Mouse (Mus musculus): ENCODE measurements around the gene Krtap24-1.

GRCm38 (mm10) chr16:88563045-88563913, 48.8 kb downstream of the Krtap24-1 start, which contains the start of gene Cldn8:
- TF ChIP-seq CTCF (IDR thresholded peaks at IDR 0.05; ENCODE audit: insufficient read depth, low read depth, low read length) (no peak), POLR2A (IDR thresholded peaks at IDR 0.05; ENCODE audit: insufficient read depth, low read depth, low read length) (no peak)

Data from olfactory bulb, adult 2 months (tissue).